Mouse (Mus musculus): ENCODE measurements around the gene Psmg3.

Psmg3 gene

DNA sequence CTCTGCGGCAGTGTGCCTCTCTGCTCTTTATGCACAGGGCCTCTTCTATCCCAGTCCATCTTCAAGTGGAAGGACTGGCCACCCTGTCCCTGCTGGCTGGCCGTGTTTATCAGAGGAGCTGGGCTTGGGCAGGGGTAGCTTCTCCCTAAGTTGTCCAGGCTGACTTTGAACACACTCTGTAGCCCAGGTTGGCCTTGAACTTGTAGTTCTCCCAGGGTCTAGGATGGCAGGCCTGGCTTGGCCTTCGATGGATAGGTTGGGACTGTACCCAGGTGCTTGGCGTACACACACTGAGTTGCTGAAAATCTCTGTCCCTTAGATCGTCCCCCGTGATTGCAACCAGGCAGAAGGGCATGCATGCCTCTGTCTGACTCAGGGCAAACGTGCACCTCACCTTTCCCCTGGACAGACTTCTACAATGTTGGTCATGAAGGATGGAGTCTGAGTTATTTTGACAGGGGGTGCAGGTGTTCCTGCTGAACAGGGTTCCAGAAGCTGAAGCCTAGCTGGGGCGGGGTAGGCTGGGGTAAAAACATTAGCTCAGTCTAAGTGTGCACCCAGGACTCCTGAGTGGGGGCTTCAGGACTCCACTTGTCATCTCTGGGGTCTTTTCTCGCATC is 30.6 kb downstream of the Psmg3 start:
- Histone ChIP-seq H3K4me3 (replicated peaks; ENCODE audit: low read length) (no peak overlapping the region), H3K27me3 (ENCODE audit: insufficient read depth, low read length) (peaks cover 19% of the 10 kb centered on the region), H3K9me3 (ENCODE audit: low read length) (peaks cover under 1% of the 10 kb centered on the region), H3K4me1 (replicated peaks; ENCODE audit: low read depth, low read length) (peaks cover 76% of the 10 kb centered on the region), H3K36me3 (ENCODE audit: insufficient read depth, low read length) (peaks cover 22% of the 10 kb centered on the region)
- TF ChIP-seq NANOG (IDR thresholded peaks at IDR 0.05; ENCODE audit: borderline replicate concordance, low read length) = no peak
- TF ChIP-seq CTCF (conservative IDR thresholded peaks at IDR 0.05; ENCODE audit: low read length) = no peak
- TF ChIP-seq POU5F1 (IDR thresholded peaks at IDR 0.05; ENCODE audit: borderline replicate concordance, low read length) = no peak

DNA sequence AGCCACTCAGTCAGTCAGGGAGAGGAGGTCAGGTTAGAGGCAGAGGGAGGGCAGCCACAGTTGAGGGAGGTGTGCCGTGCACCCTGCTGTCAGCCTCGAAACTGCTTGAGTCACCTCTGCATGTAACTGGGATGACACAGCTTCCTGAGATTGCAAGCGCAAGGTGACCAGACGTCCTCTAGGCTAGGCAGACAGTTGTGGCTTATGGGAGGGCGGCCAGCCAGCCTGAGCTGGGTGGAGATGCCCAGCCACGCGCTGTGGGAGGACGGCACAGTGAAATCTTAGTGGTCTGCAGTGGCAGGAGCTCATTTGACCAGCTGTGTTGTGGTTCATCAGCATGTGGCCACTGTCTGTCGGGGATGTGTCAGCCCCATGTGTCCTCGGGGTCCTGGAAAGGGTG is 31.7 kb downstream of the Psmg3 start:
- Histone ChIP-seq H3K4me1 (replicated peaks; ENCODE audit: low read depth, low read length) (peaks cover 64% of the 10 kb centered on the region), H3K36me3 (ENCODE audit: insufficient read depth, low read length) (peaks cover 10% of the 10 kb centered on the region), H3K27me3 (ENCODE audit: insufficient read depth, low read length) (peaks cover 19% of the 10 kb centered on the region), H3K9me3 (ENCODE audit: low read length) (peaks cover 6% of the 10 kb centered on the region), H3K4me3 (replicated peaks; ENCODE audit: low read length) (no peak overlapping the region)
- TF ChIP-seq NANOG (IDR thresholded peaks at IDR 0.05; ENCODE audit: borderline replicate concordance, low read length) (no peak), CTCF (conservative IDR thresholded peaks at IDR 0.05; ENCODE audit: low read length) (no peak), POU5F1 (IDR thresholded peaks at IDR 0.05; ENCODE audit: borderline replicate concordance, low read length) (no peak)

DNA sequence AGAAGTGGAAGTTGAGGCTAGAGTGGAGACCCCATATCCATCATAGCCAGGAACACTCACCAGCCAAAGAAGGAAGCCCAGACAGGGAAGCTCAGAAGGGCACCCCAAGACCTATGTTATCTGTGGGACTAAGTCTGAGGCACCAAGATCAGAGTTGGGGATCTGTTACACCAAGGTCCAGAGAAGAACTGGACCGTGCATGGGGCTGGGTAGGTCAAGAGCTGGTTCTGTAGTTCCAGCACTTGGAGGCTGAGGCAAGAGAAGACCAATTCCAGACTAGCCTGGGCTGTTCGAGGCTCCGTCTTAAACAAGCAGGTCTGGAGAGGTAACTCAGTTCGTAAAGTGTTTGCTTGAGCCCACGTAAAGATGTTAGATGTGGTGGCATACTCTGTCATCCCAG is 32.5 kb downstream of the Psmg3 start:
- Histone ChIP-seq H3K27me3 (ENCODE audit: insufficient read depth, low read length) (peaks cover 19% of the 10 kb centered on the region), H3K4me3 (replicated peaks; ENCODE audit: low read length) (no peak overlapping the region), H3K9me3 (ENCODE audit: low read length) (peaks cover 6% of the 10 kb centered on the region), H3K36me3 (ENCODE audit: insufficient read depth, low read length) (0 out of 2 replicates have a peak, but pooled peaks cover 4% of the 10 kb centered on the region), H3K4me1 (replicated peaks; ENCODE audit: low read depth, low read length) (peaks cover 58% of the 10 kb centered on the region)
- TF ChIP-seq POU5F1 (IDR thresholded peaks at IDR 0.05; ENCODE audit: borderline replicate concordance, low read length) (no peak), CTCF (conservative IDR thresholded peaks at IDR 0.05; ENCODE audit: low read length) (no peak), NANOG (IDR thresholded peaks at IDR 0.05; ENCODE audit: borderline replicate concordance, low read length) (no peak)

DNA sequence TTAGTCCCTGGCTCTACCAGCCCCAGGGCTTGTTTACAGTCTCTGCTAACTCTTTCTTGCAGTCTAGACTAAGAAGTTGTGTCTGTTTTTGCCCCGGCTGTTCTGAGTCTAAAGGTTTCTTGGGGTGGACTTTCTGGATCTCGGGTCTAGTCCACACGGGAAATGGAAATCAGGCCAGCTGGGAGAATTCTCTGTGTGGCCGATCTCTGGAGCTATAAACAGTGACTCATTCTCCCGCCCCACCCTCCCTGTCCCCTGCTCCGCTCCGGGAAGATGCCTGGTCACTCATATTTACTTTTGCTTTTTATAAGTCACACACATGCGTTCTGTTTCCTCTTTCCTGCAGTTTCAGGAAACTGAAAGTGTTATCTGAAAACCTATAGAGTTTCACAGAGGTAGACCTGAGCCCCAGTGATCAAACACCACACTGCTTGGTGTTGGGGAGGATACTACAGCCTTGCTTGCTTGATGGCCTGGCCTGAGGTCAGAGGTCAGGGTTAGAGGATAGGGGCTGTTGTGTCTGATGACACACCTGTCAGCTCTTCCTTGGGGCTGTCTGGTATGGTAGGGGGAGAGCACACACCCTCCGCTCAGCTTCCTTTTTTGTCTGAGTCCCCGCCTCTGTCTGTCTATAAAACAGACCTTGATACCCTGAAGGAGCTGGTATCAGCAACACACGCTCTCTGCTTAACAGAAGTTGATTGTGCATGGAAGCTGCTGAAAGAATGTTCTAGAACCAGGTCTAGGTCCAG is 33.2 kb downstream of the Psmg3 start:
- H3K27me3 ChIP-seq (ENCODE audit: insufficient read depth, low read length) = peaks cover 19% of the 10 kb centered on the region
- H3K36me3 ChIP-seq (ENCODE audit: insufficient read depth, low read length) = 0 out of 2 replicates have a peak, but pooled peaks cover 4% of the 10 kb centered on the region
- H3K9me3 ChIP-seq (ENCODE audit: low read length) = peaks cover 6% of the 10 kb centered on the region
- H3K4me1 ChIP-seq (replicated peaks; ENCODE audit: low read depth, low read length) = peaks cover 58% of the 10 kb centered on the region
- TF ChIP-seq POU5F1 (IDR thresholded peaks at IDR 0.05; ENCODE audit: borderline replicate concordance, low read length) (no peak), CTCF (conservative IDR thresholded peaks at IDR 0.05; ENCODE audit: low read length) (no peak), NANOG (IDR thresholded peaks at IDR 0.05; ENCODE audit: borderline replicate concordance, low read length) (no peak)
- no peak overlapping the region for H3K4me3 ChIP-seq (replicated peaks; ENCODE audit: low read length)

DNA sequence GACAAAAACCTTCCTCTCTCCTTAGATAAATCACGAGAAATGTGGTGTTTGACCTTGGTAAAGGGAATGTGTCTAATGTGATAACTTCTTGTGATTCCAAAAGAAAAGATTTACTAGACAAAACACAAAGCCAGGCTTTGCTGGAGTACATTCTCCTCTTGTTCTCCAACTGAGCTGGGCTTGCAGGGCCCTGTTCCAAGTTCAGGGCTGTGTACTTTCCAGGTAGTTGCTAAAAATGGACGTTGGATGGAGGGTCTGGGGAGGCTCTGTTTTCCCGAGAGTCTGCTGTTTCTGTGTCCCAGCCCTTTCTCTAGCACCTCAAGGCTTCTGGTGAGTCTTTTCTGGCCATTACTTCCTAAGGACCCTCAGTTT is 33.7 kb downstream of the Psmg3 start:
- peaks cover 19% of the 10 kb centered on the region for H3K27me3 ChIP-seq (ENCODE audit: insufficient read depth, low read length)
- H3K4me1 ChIP-seq (replicated peaks; ENCODE audit: low read depth, low read length) = peaks cover 54% of the 10 kb centered on the region
- H3K4me3 ChIP-seq (replicated peaks; ENCODE audit: low read length) = no peak overlapping the region
- no peak for TF ChIP-seq NANOG (IDR thresholded peaks at IDR 0.05; ENCODE audit: borderline replicate concordance, low read length)
- no peak for TF ChIP-seq CTCF (conservative IDR thresholded peaks at IDR 0.05; ENCODE audit: low read length)
- TF ChIP-seq POU5F1 (IDR thresholded peaks at IDR 0.05; ENCODE audit: borderline replicate concordance, low read length) = no peak
- peaks cover 6% of the 10 kb centered on the region for H3K9me3 ChIP-seq (ENCODE audit: low read length)
- H3K36me3 ChIP-seq (ENCODE audit: insufficient read depth, low read length) = 0 out of 2 replicates have a peak, but pooled peaks cover 4% of the 10 kb centered on the region

DNA sequence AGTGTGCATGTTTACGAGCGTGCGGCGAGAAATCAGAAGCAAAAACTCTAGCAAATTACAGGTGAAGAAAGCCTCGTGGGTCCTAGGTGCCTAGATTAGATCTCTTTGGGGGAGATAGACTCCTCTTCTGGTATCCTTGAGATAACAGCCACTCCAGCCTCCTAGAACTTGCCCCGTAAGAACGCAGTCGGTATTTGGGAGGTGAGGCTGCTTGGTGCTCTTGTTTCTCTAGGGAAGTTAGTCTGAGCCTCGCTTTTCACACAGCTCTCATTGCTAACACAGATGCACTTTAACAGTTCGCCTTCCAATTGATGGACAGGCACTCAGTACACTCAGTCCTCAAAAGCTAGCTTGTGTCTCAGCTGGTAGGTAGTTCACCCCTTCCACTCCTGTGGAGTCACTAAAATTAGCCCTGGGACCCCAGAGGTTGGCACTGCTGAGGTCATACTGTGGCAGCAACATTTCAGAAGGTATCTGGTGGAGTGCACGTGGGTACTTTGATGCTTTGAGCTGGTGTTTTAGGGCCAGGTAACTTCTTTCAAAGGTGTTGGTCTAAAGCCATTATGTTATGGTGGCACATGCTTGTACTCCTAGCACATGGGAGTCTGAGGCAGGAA is 34.4 kb downstream of the Psmg3 start:
- no peak for TF ChIP-seq CTCF (conservative IDR thresholded peaks at IDR 0.05; ENCODE audit: low read length)
- TF ChIP-seq NANOG (IDR thresholded peaks at IDR 0.05; ENCODE audit: borderline replicate concordance, low read length) = no peak
- TF ChIP-seq POU5F1 (IDR thresholded peaks at IDR 0.05; ENCODE audit: borderline replicate concordance, low read length) = no peak
- Histone ChIP-seq H3K36me3 (ENCODE audit: insufficient read depth, low read length) (0 out of 2 replicates have a peak, but pooled peaks cover 4% of the 10 kb centered on the region), H3K9me3 (ENCODE audit: low read length) (peaks cover 6% of the 10 kb centered on the region), H3K4me3 (replicated peaks; ENCODE audit: low read length) (peak overlapping the region; percentile 90), H3K4me1 (replicated peaks; ENCODE audit: low read depth, low read length) (peaks cover 54% of the 10 kb centered on the region), H3K27me3 (ENCODE audit: insufficient read depth, low read length) (peaks cover 19% of the 10 kb centered on the region)

DNA sequence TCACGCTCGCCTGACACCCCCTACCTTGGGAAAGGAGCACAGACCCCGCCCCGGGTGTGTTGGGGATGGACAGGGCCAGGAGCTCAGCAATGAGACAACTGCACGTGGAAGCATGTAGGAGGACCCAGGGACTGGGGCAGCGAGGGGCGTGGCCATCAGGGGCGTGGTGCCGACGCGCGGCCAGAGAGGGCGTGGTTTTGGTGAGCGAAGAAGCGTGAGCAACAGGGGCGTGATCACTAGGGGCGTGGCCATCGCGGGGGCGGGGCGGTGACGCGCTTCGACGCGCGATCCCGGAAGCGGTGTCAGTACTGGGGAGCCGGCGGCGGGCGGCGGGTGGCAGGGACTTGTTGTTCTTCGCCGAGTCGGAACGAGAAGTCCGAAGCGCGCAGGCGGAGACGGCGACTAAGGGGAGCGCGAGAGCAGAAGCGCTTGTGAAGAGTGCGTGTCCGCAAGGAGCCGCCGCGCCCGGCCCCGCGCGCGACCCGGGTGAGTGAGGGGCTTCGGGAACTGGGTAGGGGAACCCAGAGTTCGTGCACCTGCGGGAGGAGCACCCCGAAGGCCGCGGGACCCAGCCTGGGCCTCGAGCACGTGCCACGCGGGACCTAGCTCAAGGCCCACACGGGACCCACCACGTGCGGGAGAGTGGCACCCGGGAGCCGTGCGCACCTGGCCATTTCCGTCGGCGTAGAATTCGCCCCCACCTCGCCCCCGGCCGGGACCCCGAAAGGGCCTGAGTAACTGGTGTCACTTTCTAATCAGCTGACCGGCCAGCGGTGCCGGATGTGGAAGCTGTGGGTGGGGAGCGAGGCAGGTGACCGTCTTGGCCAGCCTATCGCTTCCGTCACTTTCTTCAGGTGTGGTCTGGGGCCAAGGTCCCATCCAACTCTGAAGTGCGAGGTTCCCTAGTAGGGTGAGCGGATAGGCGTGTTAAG is 35.2 kb downstream of the Psmg3 start, which contains the start of gene Mafk:
TSS of gene Mafk (plus strand) at position 287 of the 932 bp plus-strand sequence.
- peaks cover 46% of the 10 kb centered on the region for H3K4me1 ChIP-seq (replicated peaks; ENCODE audit: low read depth, low read length)
- TF ChIP-seq NANOG (IDR thresholded peaks at IDR 0.05; ENCODE audit: borderline replicate concordance, low read length) = no peak
- TF ChIP-seq CTCF (conservative IDR thresholded peaks at IDR 0.05; ENCODE audit: low read length) = no peak
- TF ChIP-seq POU5F1 (IDR thresholded peaks at IDR 0.05; ENCODE audit: borderline replicate concordance, low read length) = no peak
- peaks cover 6% of the 10 kb centered on the region for H3K9me3 ChIP-seq (ENCODE audit: low read length)
- peak within 1 kb of the TSS; percentile 90 for H3K4me3 ChIP-seq (replicated peaks; ENCODE audit: low read length)
- H3K36me3 ChIP-seq (ENCODE audit: insufficient read depth, low read length) = 0 out of 2 replicates have a peak, but pooled peaks cover 4% of the 10 kb centered on the region
- H3K27me3 ChIP-seq (ENCODE audit: insufficient read depth, low read length) = peaks cover 19% of the 10 kb centered on the region

Data from E14TG2a.4 (cell line).